In the genomic region with DNA sequence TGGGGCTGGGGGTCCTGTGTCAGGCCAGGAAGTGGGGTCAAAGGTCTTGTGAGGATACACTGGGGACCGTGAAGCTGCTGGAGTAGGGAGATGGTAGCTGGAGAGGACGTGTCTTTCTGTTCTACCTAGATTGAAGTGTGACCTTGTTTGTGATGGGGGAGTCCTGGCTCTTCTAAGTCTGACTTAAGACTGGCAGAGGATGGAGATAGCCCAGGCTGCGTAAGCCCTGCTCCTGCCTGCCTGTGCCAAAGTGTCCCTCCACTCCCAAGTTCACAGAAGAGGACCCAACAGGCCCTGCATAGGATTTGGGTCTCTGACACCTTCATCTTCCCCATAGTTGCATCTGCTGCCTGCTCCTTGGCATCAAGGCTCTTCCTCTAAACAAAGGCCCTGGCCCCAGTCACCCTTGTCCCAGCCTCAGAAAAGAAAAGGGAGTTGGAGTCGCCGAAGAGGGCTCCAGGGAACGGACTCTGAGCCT, we compare ENCODE assay signal across 8 mouse cellular contexts. TPM values are rescaled to one million over a fixed set of nuclear protein-coding genes. Genes with fewer than 3 reads are reported as not detected.
DNase-seq lines count a peak whose midpoint lies in the region; ATAC-seq and TF ChIP-seq lines count a peak whose summit lies in the region.

No protein-coding gene starts in this region.

- intact Hi-C loops in left cerebral cortex, adult 2 months (cut with DNase I) = no loop called here
- intact Hi-C loops in left cerebral cortex, postnatal 36 days (cut with DNase I) = loop anchor here (1.0 to 5.0 kb wide), 3 partner anchors 26 to 124 kb away; a partner anchor contains a TSS
- intact Hi-C loops in left cerebral cortex, postnatal 14 days (cut with DNase I) = loop anchor here (5.0 kb wide), 2 partner anchors 61 to 104 kb away; a partner anchor contains a TSS

- H3K4me2 ChIP-seq in embryonic facial prominence, embryonic 15.5 days (replicated peaks) = peak overlapping the region; percentile 82
- peak overlapping the region; percentile 70 for H3K4me2 ChIP-seq in intestine, embryonic 14.5 days (ENCODE audit: low read length)

- TF ChIP-seq POLR2A in olfactory bulb, adult 2 months (IDR thresholded peaks at IDR 0.05; ENCODE audit: insufficient read depth, low read depth, low read length) = no peak; the same call in 1 of the 2 replicates

- no peak for TF ChIP-seq CTCF in left cerebral cortex, adult 2 months (IDR thresholded peaks at IDR 0.05)
- TF ChIP-seq CTCF in olfactory bulb, adult 2 months (IDR thresholded peaks at IDR 0.05; ENCODE audit: insufficient read depth, low read depth, low read length) = no peak

- H3K9ac ChIP-seq in embryonic facial prominence, embryonic 15.5 days = no peak overlapping the region
- no peak overlapping the region for H3K9ac ChIP-seq in intestine, embryonic 14.5 days (ENCODE audit: low read length)

- ATAC-seq in embryonic facial prominence, embryonic 15.5 days (ENCODE audit: insufficient number of reproducible peaks, low FRiP score, low TSS enrichment, low read depth) = no peak
- no peak for ATAC-seq in intestine, embryonic 14.5 days (replicated peaks; ENCODE audit: low FRiP score, low TSS enrichment, low read depth)
- ATAC-seq in CD4-positive, CD25-positive, alpha-beta regulatory T cell, adult 4 months = no peak

- H3K27ac ChIP-seq in left cerebral cortex, adult 2 months = peak overlapping the region; percentile 98
- H3K27ac ChIP-seq in embryonic facial prominence, embryonic 15.5 days (replicated peaks) = no peak overlapping the region
- H3K27ac ChIP-seq in intestine, embryonic 14.5 days (ENCODE audit: low read depth) = no peak overlapping the region
- peak overlapping the region; percentile 94 for H3K27ac ChIP-seq in olfactory bulb, adult 2 months (ENCODE audit: insufficient read depth, low read depth, low read length)

- peak; percentile 17 to 19 for DNase-seq in left cerebral cortex, adult 2 months (ENCODE audit: extremely low spot score in 1 of 2, low spot score in 2 of 2)
- no peak for DNase-seq in left cerebral cortex, postnatal 36 days (ENCODE audit: low spot score in 2 of 2)
- DNase-seq in intestine, embryonic 14.5 days (ENCODE audit: low spot score) = no peak
- DNase-seq in left cerebral cortex, postnatal 14 days (ENCODE audit: low spot score in 2 of 2) = no peak
- DNase-seq in urinary bladder, adult 18-20 months (ENCODE audit: low spot score in 2 of 2) = no peak

- peaks cover 42% of the 10 kb centered on the region for H3K27me3 ChIP-seq in embryonic facial prominence, embryonic 15.5 days
- no peaks in the 10 kb centered on the region; the same call in 1 of the 2 replicates for H3K27me3 ChIP-seq in intestine, embryonic 14.5 days (replicated peaks; ENCODE audit: control insufficient read depth, insufficient read depth, low read length)

- H3K36me3 ChIP-seq in embryonic facial prominence, embryonic 15.5 days = peaks cover 19% of the 10 kb centered on the region; the same call in 1 of the 2 replicates
- peaks cover 16% of the 10 kb centered on the region; the same call in 1 of the 2 replicates for H3K36me3 ChIP-seq in intestine, embryonic 14.5 days (ENCODE audit: control insufficient read depth, insufficient read depth, low read length)

- H3K4me1 ChIP-seq in embryonic facial prominence, embryonic 15.5 days = peaks cover 43% of the 10 kb centered on the region
- peaks cover 34% of the 10 kb centered on the region for H3K4me1 ChIP-seq in intestine, embryonic 14.5 days (replicated peaks; ENCODE audit: control insufficient read depth, insufficient read depth, low read length)
- peaks cover 56% of the 10 kb centered on the region for H3K4me1 ChIP-seq in olfactory bulb, adult 2 months (ENCODE audit: control insufficient read depth, insufficient read depth, low read length)

- 19% methylated on average over 6 of the region's 6 CpGs for WGBS in embryonic facial prominence, embryonic 15.5 days
- 19% methylated on average over 6 of the region's 6 CpGs for WGBS in intestine, embryonic 14.5 days
- 9% methylated on average over 6 of the region's 6 CpGs for whole genome bisulfite sequencing in olfactory bulb, adult 2 months

- H3K4me3 ChIP-seq in left cerebral cortex, adult 2 months = peak overlapping the region; percentile 63
- H3K4me3 ChIP-seq in embryonic facial prominence, embryonic 15.5 days (replicated peaks) = peak overlapping the region; percentile 56
- H3K4me3 ChIP-seq in intestine, embryonic 14.5 days (ENCODE audit: low read depth, low read length) = peak overlapping the region; percentile 45
- H3K4me3 ChIP-seq in olfactory bulb, adult 2 months (ENCODE audit: insufficient read depth, low read depth, low read length) = peak overlapping the region; percentile 76

- H3K9me3 ChIP-seq in embryonic facial prominence, embryonic 15.5 days (replicated peaks) = no peaks in the 10 kb centered on the region
- no peaks in the 10 kb centered on the region for H3K9me3 ChIP-seq in intestine, embryonic 14.5 days (ENCODE audit: control insufficient read depth, low read length)

RNA-seq across cellular contexts. Expression of a gene that starts 7.4 kb away (rescaled TPM):
- 100 to 1,000 TPM; 610 to 673 TPM for total RNA-seq in left cerebral cortex, adult 2 months (2021)
- 100 to 1,000 TPM; 594 to 651 TPM for total RNA-seq in left cerebral cortex, postnatal 36 days (2021)
- 5.5 and 6.5 TPM in 2 replicates for polyA plus RNA-seq in embryonic facial prominence, embryonic 15.5 days (2015; fragmentation: Nextera tagmentation; extraction: Ambion mirVana)
- 6.7 and 7.2 TPM in 2 replicates for polyA plus RNA-seq in intestine, embryonic 14.5 days (2014; fragmentation: Nextera tagmentation; extraction: Ambion mirVana)
- 93.5 and 210 TPM in 2 replicates for polyA plus RNA-seq in olfactory bulb, adult 2 months (2012; ENCODE audit: insufficient read depth, insufficient read length, low replicate concordance, missing spikeins)
- under 1 TPM; 0.03 to 0.09 TPM for polyA plus RNA-seq in CD4-positive, CD25-positive, alpha-beta regulatory T cell, adult 4 months (2017; shearing (Covaris generic))
- total RNA-seq in left cerebral cortex, postnatal 14 days (2021) = 100 to 1,000 TPM; 489 to 493 TPM

RNA-seq across cellular contexts. Expression of a gene that starts 25.6 kb away (rescaled TPM):
- total RNA-seq in left cerebral cortex, adult 2 months (2021) = 100 to 1,000 TPM; 148 to 170 TPM
- total RNA-seq in left cerebral cortex, postnatal 36 days (2021) = 100 to 1,000 TPM; 125 to 148 TPM
- 61.0 and 62.1 TPM in 2 replicates for polyA plus RNA-seq in embryonic facial prominence, embryonic 15.5 days (2015; fragmentation: Nextera tagmentation; extraction: Ambion mirVana)
- polyA plus RNA-seq in intestine, embryonic 14.5 days (2014; fragmentation: Nextera tagmentation; extraction: Ambion mirVana) = 63.8 and 70.3 TPM in 2 replicates
- 272 TPM in 1 of 2 replicates, not detected in the other for polyA plus RNA-seq in olfactory bulb, adult 2 months (2012; ENCODE audit: insufficient read depth, insufficient read length, low replicate concordance, missing spikeins)
- polyA plus RNA-seq in CD4-positive, CD25-positive, alpha-beta regulatory T cell, adult 4 months (2017; shearing (Covaris generic)) = 10 to 100 TPM; 31.6 to 38.7 TPM
- 100 to 1,000 TPM; 136 to 152 TPM for total RNA-seq in left cerebral cortex, postnatal 14 days (2021)

RNA-seq across cellular contexts. Expression of a gene that starts 58.4 kb away (rescaled TPM):
- 100 to 1,000 TPM; 134 to 136 TPM for total RNA-seq in left cerebral cortex, adult 2 months (2021)
- 100 to 1,000 TPM; 105 to 126 TPM for total RNA-seq in left cerebral cortex, postnatal 36 days (2021)
- polyA plus RNA-seq in embryonic facial prominence, embryonic 15.5 days (2015; fragmentation: Nextera tagmentation; extraction: Ambion mirVana) = 12.8 TPM in 2 replicates
- 15.0 and 15.3 TPM in 2 replicates for polyA plus RNA-seq in intestine, embryonic 14.5 days (2014; fragmentation: Nextera tagmentation; extraction: Ambion mirVana)
- polyA plus RNA-seq in olfactory bulb, adult 2 months (2012; ENCODE audit: insufficient read depth, insufficient read length, low replicate concordance, missing spikeins) = 355 TPM in 1 of 2 replicates, not detected in the other
- polyA plus RNA-seq in CD4-positive, CD25-positive, alpha-beta regulatory T cell, adult 4 months (2017; shearing (Covaris generic)) = 1 to 10 TPM; 6.8 to 9.5 TPM
- total RNA-seq in left cerebral cortex, postnatal 14 days (2021) = 10 to 100 TPM; 83.7 to 90.9 TPM

Comparison
In these comparisons a context has a peak if more than half of its experiments do, and no peak if none do; other contexts are left out.
1. DNase-seq: peak in left cerebral cortex, adult 2 months (2 of 2); none in left cerebral cortex, postnatal 36 days (0 of 2), intestine, embryonic 14.5 days (single experiment), left cerebral cortex, postnatal 14 days (0 of 2) and urinary bladder, adult 18-20 months (0 of 2).
2. H3K27ac ChIP-seq: peak in left cerebral cortex, adult 2 months (single experiment) and olfactory bulb, adult 2 months (single experiment); none in embryonic facial prominence, embryonic 15.5 days (single experiment) and intestine, embryonic 14.5 days (single experiment).
3. RNA of a gene that starts 7.4 kb away (polyA plus RNA-seq): 93.5 to 210 TPM in olfactory bulb, adult 2 months; 6.7 to 7.2 TPM in intestine, embryonic 14.5 days, 5.5 to 6.5 TPM in embryonic facial prominence, embryonic 15.5 days and 0.03 to 0.09 TPM in CD4-positive, CD25-positive, alpha-beta regulatory T cell, adult 4 months; every median in the first group is over 10 times any median in the second.
4. Peak in every context shown above with its lines, with median percentiles within 50 percentile points of each other: H3K4me3 ChIP-seq.